Mouse (Mus musculus): ENCODE measurements around the gene Htra1.

Htra1 gene

DNA sequence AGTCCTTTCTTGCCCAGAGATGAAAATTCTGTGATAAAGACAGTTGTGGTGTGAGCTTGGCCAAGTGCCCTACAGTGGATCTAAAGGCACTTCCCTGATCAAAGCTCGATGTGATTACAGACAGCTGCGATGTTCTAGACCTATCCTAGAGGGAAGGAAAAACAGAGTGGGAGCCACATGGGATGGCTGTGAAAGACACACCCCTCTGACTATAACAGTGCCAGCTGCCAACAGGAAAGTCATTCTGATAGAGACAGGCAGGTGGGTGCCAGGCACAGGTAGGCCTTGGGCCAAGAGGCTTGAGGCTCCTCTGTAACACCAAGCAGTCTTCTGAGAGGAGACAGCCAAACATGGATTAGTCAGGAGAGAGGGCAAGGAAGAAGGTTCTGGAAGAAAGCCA is 83.3 kb downstream of the Htra1 start:
- DNase-seq = no peak

DNA sequence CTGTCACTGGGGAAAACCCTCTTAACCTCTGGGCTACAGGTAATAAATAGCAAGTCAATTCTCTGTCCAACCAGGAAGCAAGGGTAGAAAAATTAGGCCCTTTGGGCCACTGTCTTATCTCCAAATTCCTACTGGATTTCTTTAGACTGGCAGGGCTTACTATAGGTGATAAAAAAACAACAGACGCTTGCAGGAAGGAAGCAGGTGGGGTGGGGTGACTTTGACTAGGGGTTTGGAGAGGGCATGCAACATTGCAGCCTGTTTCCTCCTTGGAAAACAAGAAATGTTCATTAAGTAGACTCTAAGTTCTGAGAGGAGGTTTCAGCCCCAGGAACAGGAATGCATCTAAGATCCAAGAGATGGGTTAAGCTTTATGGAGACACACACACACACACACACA is 88.9 kb downstream of the Htra1 start:
- DNase-seq = no peak

DNA sequence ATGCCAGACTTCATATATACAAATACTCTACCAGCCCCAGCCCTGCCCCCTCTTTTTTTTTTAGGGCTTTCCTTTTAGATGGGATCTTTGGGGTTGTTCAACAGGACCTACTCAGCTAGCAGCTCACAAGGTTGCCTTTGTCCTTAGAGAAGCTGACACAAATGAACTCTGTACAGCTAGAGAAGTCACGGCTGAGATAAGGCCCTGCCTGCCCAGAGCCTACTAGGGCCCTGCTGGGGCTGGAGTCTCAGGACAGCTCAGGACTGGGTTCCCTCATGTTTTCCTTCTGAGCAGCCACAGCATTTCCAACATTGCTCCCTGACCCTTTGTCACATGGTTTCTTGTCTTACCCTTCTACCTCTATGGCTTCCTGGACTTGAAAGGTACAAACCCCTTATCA is 91.6 kb downstream of the Htra1 start:
- DNase-seq = no peak

DNA sequence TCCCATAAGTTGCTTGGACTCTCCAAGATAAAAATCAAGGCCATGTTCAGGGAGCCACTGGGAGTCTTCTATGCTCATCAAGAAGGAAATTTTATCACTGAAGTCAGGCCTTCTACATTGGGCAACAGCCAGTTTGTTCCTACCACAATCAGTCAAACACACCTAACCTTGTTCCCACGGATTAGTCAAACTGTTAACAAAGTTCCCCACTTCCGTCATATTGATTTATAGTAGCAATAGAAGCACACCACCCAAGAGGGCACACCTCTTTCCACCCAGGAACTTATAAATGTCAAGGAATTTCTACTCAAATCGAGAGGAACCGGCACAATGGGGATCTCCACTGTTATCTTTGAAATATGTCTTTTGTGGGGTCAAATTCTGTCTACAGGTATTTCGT is 95.8 kb downstream of the Htra1 start, which contains the start of gene Dmbt1:
Dmbt1 (plus strand) TSS at position 299 of the 400 bp plus-strand sequence.
- DNase-seq = no peak
